Mouse (Mus musculus) ES-Bruce4 (cell line): ENCODE measurements at regions not wholly inside any gene's neighbourhood (a gene's known extent, or its start where the extent isn't known, plus 50 kb on each side); places are given as distances from the start of the nearest gene placed in this dataset.

ENCODE experiments used
- H3K27ac ChIP-seq: 2 replicates; pipeline ENCODE4 v1.5.1; 2012; ENCODE audit warnings: low read length, inconsistent platforms; ENCODE audit not compliant: insufficient read depth
- H3K27me3 ChIP-seq: 2 replicates; pipeline ENCODE4 v1.6.1; 2012; ENCODE audit warnings: mild to moderate bottlenecking, low read length, inconsistent platforms; ENCODE audit not compliant: control insufficient read depth, poor library complexity, insufficient read depth, severe bottlenecking
- H3K36me3 ChIP-seq: 2 replicates; pipeline ENCODE4 v1.6.1; 2012; ENCODE audit warnings: inconsistent platforms, mild to moderate bottlenecking, low read length, moderate library complexity; ENCODE audit not compliant: control insufficient read depth, poor library complexity, insufficient read depth, severe bottlenecking
- H3K4me1 ChIP-seq: one replicate; pipeline ENCODE4 v1.8.1; 2011; ENCODE audit warnings: low read length; ENCODE audit not compliant: control insufficient read depth, insufficient read depth
- H3K4me3 ChIP-seq: 2 replicates; pipeline ENCODE4 v1.5.1; 2011; ENCODE audit warnings: low read depth, mild to moderate bottlenecking, low read length
- H3K9ac ChIP-seq: 2 replicates; pipeline ENCODE4 v1.6.1; 2012; ENCODE audit warnings: low read depth, mild to moderate bottlenecking, inconsistent platforms; ENCODE audit not compliant: poor library complexity, severe bottlenecking
- H3K9me3 ChIP-seq: replicated peaks from 2 replicates; pipeline ENCODE4 v1.6.1; 2012; ENCODE audit warnings: mild to moderate bottlenecking, low read length, inconsistent platforms; ENCODE audit not compliant: control insufficient read depth, poor library complexity, insufficient read depth, severe bottlenecking
- CTCF ChIP-seq: IDR thresholded peaks from one replicate; pipeline ENCODE4 v1.8.1; 2011; ENCODE audit warnings: low read depth, low read length
- EP300 ChIP-seq: IDR thresholded peaks from 2 replicates; pipeline ENCODE4 v1.6.1; 2011; ENCODE audit warnings: low read depth, low read length; ENCODE audit not compliant: insufficient read depth
- POLR2A ChIP-seq: IDR thresholded peaks from one replicate; pipeline ENCODE4 v1.8.1; 2011; ENCODE audit warnings: low read length; ENCODE audit not compliant: insufficient read depth

DNA sequence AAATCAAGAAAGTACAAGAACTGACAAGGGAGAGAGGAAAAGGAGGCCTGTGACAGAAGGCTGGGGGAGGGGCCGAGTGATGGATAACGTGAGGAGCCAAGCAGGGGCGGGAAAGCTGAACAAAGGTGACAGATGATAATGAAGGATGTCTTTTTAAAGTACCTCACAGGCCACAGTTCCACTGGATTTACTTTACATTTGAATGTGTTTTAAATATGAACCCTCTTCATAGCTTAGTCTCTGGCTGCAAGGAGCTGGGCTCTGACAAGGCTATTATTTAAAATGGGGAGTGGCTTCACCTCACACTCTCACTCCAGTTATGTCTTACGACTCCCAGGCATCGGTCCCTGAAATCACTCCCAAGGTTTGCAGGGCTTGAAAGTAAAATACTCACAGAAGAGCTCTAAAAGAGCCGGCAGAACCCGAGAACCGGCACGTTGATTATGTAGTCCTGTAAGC is 190.6 kb upstream of the Dnajc24 start:
- no peak overlapping the region for H3K27ac ChIP-seq
- no peaks in the 10 kb centered on the region for H3K27me3 ChIP-seq
- no peak overlapping the region for H3K4me3 ChIP-seq
- H3K9ac ChIP-seq = no peak overlapping the region
- H3K9me3 ChIP-seq = no peaks in the 10 kb centered on the region
- no peaks in the 10 kb centered on the region for H3K36me3 ChIP-seq
- TF ChIP-seq POLR2A (no peak), CTCF (no peak), EP300 (no peak)
- H3K4me1 ChIP-seq = no peaks in the 10 kb centered on the region

DNA sequence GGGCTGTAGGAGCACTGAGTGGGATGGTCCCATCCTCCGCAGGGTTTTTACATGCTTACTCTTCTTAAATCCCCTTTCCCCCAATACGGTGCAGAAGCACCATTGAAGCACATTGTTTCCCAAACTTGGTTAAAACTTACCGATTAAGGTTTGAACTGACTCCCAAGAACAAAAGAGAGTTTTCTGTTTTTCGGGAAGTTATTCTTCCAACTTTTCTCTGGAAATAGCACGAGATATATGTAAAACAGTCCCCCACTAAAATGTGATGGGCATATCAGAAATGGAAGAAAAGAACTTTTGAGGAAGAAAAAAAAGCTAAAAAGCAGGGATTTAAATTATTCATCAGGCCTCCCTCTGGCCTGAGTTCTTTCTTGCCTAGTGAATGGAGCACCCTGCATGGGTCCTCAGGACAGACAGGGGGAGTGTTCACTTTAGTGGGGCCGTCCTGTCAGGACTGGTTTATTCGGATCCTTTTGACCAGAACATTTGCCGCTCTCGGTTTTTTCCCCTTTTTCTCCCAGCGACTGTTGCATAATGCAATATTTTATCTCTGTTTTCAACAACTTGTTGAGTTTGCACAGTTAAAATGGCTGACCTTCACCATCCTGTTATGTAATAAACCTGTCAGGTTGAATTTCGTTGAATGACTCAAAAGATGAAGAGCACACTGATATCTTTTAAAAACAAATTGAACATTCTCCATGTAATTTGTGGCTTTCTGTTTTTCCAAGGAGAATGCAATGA is 187.4 kb upstream of the Dnajc24 start:
- Histone ChIP-seq H3K9me3 (no peaks in the 10 kb centered on the region), H3K27ac (no peak overlapping the region)

DNA sequence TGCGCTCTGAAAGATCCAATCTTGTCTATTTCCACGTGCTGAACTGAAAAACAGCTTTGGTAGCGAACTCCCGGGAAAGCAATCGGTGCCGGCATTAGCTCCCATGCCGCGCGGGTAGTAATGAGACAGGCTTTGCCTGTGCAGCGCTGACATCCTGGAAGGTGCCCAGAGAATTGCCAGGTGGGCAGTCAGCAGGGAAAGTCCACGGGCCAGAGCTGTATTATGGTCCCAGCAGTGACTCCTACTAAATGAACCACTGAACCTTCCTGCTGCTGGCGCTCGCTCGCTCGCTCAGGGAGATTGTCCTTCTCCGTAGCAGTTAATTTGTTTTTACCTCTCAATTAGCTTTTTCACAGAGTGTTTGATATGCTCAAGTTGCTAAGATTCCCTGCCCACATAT is 180.3 kb upstream of the Dnajc24 start:
- H3K4me1 ChIP-seq = no peaks in the 10 kb centered on the region
- no peak overlapping the region for H3K9ac ChIP-seq
- H3K27ac ChIP-seq = no peak overlapping the region
- no peaks in the 10 kb centered on the region for H3K36me3 ChIP-seq
- no peaks in the 10 kb centered on the region for H3K9me3 ChIP-seq
- no peaks in the 10 kb centered on the region for H3K27me3 ChIP-seq
- no peak overlapping the region for H3K4me3 ChIP-seq
- TF ChIP-seq EP300 (no peak), POLR2A (no peak), CTCF (no peak)

More for the DNA sequence above, 187.4 kb upstream of the Dnajc24 start:
- no peaks in the 10 kb centered on the region for H3K4me1 ChIP-seq
- H3K4me3 ChIP-seq = no peak overlapping the region
- no peaks in the 10 kb centered on the region for H3K27me3 ChIP-seq
- no peak for TF ChIP-seq POLR2A
- no peak for TF ChIP-seq EP300
- no peak for TF ChIP-seq CTCF
- no peaks in the 10 kb centered on the region for H3K36me3 ChIP-seq
- no peak overlapping the region for H3K9ac ChIP-seq

DNA sequence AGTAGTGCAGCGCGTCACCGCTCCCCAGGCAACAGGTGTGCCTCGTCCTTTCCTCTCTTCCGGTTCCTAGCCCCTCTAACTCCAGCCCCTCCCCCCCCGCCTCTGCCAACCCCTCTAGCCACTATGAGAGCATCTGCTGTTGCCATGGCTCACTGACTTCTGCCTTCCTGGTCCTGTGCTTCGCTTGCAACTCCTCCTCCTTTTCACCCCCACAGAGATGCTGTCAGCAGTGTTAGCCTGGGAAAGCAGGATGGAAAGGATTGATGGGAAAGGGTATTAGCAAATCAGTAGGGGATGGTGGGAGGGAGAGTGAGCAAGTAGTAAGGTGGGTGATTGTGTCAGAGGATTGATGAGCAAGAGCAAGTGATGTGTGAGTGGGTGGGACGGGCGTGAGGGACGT is 178.7 kb upstream of the Dnajc24 start:
- Histone ChIP-seq H3K27me3 (no peaks in the 10 kb centered on the region), H3K9ac (no peak overlapping the region), H3K27ac (no peak overlapping the region), H3K4me1 (no peaks in the 10 kb centered on the region), H3K4me3 (no peak overlapping the region), H3K36me3 (no peaks in the 10 kb centered on the region), H3K9me3 (no peaks in the 10 kb centered on the region)
- TF ChIP-seq POLR2A = no peak
- no peak for TF ChIP-seq EP300
- no peak for TF ChIP-seq CTCF

DNA sequence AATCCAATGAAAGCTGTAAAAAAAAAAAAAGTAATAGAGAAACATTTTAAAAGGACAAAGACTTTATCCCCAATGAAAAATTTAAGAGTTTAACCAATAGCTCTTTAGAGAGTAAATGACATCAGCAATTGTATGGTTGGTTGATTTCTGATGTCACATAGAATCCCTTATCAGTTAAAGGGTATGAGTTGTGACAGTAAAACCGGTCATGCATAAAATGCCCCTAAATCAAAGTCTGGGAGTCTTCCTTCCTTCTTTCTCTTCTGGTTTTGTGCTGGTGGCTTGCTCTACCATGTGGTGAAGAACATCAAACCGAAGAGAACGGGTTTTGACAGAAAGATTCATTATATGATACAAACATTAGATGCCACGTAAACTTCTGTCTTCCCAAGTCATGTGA is 159.3 kb upstream of the Dnajc24 start:
- Histone ChIP-seq H3K4me1 (no peaks in the 10 kb centered on the region), H3K27me3 (no peaks in the 10 kb centered on the region), H3K27ac (no peak overlapping the region), H3K9ac (no peak overlapping the region), H3K4me3 (no peak overlapping the region), H3K36me3 (no peaks in the 10 kb centered on the region), H3K9me3 (no peaks in the 10 kb centered on the region)
- TF ChIP-seq CTCF (no peak), POLR2A (no peak), EP300 (no peak)

DNA sequence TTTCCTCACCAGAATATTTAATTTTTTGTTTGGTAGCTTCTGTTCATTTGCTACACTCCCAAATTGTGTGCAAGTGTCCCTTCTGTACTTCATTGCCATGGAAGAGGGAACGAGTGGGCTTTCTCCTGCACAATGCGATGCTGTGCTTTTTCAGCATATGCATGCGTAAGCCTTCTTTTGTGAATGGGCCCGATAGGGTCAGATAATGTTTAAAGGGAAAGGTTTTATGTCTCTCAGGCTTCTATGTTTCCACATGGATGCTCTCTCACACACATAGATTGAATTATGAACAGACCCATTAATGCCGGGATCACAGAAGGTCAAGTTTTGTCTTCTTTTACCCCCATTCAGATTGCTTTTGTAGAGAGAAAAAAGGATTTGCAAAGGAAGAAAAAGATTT is 158.5 kb upstream of the Dnajc24 start:
- Histone ChIP-seq H3K4me1 (no peaks in the 10 kb centered on the region), H3K27me3 (no peaks in the 10 kb centered on the region), H3K27ac (no peak overlapping the region), H3K9ac (no peak overlapping the region), H3K4me3 (no peak overlapping the region), H3K9me3 (no peaks in the 10 kb centered on the region), H3K36me3 (no peaks in the 10 kb centered on the region)
- TF ChIP-seq EP300 (no peak), POLR2A (no peak), CTCF (no peak)
